Mouse (Mus musculus): ENCODE results near the gene Nudt7. TPM values are rescaled to one million over a fixed set of nuclear protein-coding genes. Genes with fewer than 3 reads are reported as not detected.

Gene Nudt7
- total RNA-seq (2021): 100 to 1,000 TPM in 1 of 2 experiments, 10 to 100 TPM in 1; 49.9 to 102 TPM
- long read RNA-seq, experiment 1, transcript Nudt7-202 (4 exons, 3,543 nt): major isoform, 38 of 51 reads
- long read RNA-seq, experiment 1, partial matches to known transcripts: 0 of 51 reads
- long read RNA-seq, experiment 1, other reads (novel, unspliced or antisense): 6 of 51 reads
- long read RNA-seq, experiment 2, transcript Nudt7-202 (4 exons, 3,543 nt): major isoform, 60 of 83 reads
- long read RNA-seq, experiment 2, partial matches to known transcripts: 10 of 83 reads
- long read RNA-seq, experiment 2, other reads (novel, unspliced or antisense): 6 of 83 reads

GRCm38 (mm10) chr8:114133510-114134362 is at the start of gene Nudt7:
Gene Nudt7 (plus strand): TSS chr8:114133557.
- DNase-seq (ENCODE audit: low spot score in 2 of 2): peak; percentile 79

GRCm38 (mm10) chr8:114087932-114088331 is 45.4 kb upstream of the Nudt7 start:
- no peak for DNase-seq (ENCODE audit: low spot score in 2 of 2)

DNA sequence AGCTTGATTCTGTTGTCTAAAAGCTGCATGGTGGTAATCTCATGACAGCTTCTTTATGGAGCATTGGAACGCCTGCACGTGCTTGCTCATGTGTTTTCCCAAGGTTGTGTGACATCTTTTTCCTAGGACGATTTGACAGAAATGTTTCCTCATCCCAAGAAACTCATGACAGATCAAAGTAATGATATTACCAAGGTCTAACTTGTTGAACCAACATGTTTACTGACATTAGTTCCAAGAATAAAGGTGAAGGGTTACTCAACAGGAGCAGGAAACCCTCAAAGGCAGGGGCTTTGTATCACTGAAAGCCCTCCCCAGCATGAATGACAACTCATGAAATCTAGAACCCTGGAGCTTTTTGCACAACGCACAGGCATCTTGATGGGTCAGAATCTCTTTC is 42.6 kb upstream of the Nudt7 start:
- DNase-seq (ENCODE audit: low spot score in 2 of 2): no peak

- no peak for DNase-seq (ENCODE audit: low spot score in 2 of 2)
Observed at GRCm38 (mm10) chr8:114093321-114093720, 40.0 kb upstream of the Nudt7 start.

DNA sequence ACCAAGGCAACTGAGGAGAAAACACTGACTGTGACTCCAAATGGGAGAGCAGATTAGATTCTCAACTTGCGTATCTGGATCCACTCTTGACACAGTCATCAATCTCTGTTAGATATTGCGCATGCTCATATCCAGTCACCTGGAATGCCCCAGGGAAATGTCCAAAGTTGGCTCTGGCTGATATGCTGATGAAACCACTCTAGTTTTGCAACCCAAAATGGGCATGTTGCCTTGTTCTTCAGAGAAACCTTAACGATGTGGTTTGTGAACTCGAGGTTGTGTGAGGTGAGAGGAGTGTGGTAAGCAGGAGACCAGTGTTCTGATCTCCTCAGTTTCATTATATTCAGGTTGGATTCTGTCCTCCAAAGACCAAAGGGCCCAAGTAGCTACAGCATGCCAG is 38.8 kb upstream of the Nudt7 start:
- DNase-seq (ENCODE audit: low spot score in 2 of 2): peak; percentile 23

GRCm38 (mm10) chr8:114100561-114101206 is 32.7 kb upstream of the Nudt7 start:
- no peak for DNase-seq (ENCODE audit: low spot score in 2 of 2)

DNA sequence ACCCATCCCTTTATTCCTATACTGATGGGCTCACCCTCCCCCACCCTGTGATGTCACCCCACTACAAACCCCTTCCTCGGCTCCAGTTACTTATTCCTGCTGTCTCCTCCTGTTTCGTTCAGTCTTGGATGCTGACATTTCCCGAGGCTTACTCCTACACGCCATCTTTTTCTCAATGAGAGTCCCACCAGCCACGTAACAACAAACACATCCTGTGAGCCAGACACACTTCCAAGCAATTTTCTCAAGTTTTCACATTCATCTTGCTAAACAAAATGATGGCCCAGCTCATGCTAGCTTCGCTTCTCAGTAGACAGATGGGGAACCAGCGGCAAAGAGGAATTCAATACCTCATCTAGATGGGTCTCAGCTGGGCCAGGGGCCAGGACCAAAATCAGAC is 30.0 kb upstream of the Nudt7 start:
- no peak for DNase-seq (ENCODE audit: low spot score in 2 of 2)

DNA sequence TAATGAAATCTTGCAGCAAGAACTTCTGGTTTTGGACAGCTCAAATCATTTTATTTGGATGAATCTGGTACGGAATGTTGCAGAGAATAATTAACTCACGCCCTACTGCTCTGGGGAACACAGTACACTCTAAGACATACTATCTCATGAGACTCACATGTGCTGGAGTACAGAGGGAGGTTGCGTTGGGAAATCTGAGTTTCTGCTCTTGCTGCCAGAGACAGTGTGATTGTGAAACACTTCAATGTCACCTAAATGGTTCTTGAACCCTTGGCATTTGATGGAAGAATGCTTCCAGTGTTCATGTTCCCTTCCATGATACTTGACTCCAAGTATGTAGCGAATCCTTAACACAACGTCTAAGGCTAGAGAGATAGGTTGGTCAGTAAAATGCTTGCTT is 27.4 kb upstream of the Nudt7 start:
- DNase-seq (ENCODE audit: low spot score in 2 of 2): no peak

- no peak for DNase-seq (ENCODE audit: low spot score in 2 of 2)
Observed at GRCm38 (mm10) chr8:114109365-114110140, 23.8 kb upstream of the Nudt7 start.

GRCm38 (mm10) chr8:114115076-114115475 is 18.3 kb upstream of the Nudt7 start:
- no peak for DNase-seq (ENCODE audit: low spot score in 2 of 2)

- DNase-seq (ENCODE audit: low spot score in 2 of 2): no peak
Observed at GRCm38 (mm10) chr8:114116049-114116448, 17.3 kb upstream of the Nudt7 start.

- no peak for DNase-seq (ENCODE audit: low spot score in 2 of 2)
Observed at GRCm38 (mm10) chr8:114117439-114117838, 15.9 kb upstream of the Nudt7 start.

GRCm38 (mm10) chr8:114121781-114122180 is 11.6 kb upstream of the Nudt7 start:
- peak in 1 of 2 experiments; percentile 12 for DNase-seq (ENCODE audit: low spot score in 2 of 2)

GRCm38 (mm10) chr8:114123611-114124010 is 9.7 kb upstream of the Nudt7 start:
- no peak for DNase-seq (ENCODE audit: low spot score in 2 of 2)

DNA sequence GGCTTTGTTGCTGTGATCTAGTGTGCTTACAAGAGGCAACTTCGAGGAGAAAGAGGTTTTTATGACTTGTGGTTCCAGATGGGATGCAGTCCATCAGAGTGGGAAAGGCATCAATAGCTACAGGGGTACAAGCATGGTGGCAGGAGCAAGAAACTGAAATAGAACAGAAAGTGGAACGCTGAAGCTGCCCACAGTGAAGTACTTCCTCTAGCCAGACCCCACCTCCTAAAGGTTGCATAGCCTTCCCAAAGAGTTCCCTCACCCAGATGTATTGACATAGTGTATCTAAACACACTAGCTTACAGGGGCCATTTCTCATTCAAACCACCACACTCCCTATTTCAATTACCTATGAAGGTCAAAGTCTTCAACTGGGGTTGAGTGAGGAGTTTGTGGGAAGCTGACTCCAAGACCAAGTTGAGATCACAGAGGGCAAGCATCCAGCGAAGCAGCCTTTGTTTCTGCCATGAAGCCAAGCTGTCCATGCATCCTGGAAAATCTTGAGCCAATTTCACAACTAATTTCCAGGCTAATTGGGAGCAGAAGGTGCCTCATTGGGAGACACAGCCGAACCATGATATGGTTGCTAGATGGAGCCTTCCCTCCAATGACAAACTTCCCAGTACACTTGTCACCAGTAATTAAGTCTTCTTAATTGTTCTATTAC is 9.1 kb upstream of the Nudt7 start:
- no peak for DNase-seq (ENCODE audit: low spot score in 2 of 2)

- DNase-seq (ENCODE audit: low spot score in 2 of 2): no peak
Observed at GRCm38 (mm10) chr8:114130838-114131237, 2.5 kb upstream of the Nudt7 start.

DNA sequence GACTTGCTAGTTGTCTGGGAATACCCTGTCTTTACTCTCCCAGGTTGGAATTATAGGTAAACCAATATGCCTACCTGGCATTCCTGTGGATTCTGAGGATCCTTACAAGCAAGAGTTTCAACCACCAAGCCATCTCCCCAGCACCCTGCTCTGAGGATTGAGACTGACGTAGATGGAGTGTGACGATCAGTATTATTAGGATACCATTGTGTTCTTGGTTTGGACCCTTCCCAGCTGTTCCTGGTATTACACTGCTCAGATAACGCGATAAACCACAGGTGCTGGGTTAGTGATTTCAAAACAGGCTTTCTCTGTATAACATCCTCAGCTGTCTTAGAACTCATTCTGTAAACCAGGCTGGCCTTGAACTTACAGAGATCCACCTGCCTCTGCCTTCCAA is 1.9 kb upstream of the Nudt7 start:
- no peak for DNase-seq (ENCODE audit: low spot score in 2 of 2)

DNA sequence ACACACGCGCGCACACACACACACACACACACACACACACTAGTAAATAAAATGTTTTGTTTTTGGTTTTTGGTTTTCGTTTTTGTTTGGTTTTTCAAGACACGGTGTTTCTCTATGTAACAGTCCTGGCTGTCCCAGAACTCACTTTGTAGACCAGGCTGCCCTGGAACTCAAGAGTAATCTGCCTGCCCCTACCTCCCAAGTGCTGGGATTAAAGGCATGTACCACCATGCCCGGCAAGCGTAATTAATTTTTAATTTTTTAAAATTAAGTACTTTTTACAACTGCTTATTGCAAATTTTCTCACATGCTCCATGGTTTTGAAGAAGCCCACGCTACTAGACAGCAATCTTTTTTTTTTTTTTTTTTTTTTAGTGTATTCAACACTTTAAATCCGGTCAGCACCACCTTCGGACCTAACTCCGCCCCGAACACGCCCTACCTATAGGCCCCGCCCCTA is 277 bp upstream of the Nudt7 start:
- no peak for DNase-seq (ENCODE audit: low spot score in 2 of 2)

- no peak for DNase-seq (ENCODE audit: low spot score in 2 of 2)
Observed at GRCm38 (mm10) chr8:114136750-114137149, 3.4 kb downstream of the Nudt7 start.

DNA sequence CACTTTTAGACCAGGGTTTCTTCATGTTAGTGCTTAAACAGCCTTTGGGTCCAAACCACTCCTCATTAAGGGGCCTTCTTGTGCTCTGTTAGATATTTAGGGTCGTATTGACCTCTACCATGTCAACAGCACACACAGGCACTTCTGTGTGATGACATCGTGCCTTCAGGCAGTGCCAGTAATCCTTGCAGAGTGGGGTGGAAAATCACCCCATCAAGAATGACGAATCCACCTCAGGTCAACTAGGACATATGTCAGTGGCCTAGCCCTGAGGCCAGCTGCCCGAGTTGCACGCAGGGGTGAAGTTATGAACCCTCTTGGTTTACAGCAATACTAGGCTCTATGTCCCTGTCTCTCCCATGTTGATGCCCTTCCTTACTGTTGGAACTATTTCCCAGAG is 3.8 kb downstream of the Nudt7 start:
- no peak for DNase-seq (ENCODE audit: low spot score in 2 of 2)

Data from adrenal gland, adult 18-20 months (tissue).